Mouse (Mus musculus): ENCODE results near the gene Smc3.

DNA sequence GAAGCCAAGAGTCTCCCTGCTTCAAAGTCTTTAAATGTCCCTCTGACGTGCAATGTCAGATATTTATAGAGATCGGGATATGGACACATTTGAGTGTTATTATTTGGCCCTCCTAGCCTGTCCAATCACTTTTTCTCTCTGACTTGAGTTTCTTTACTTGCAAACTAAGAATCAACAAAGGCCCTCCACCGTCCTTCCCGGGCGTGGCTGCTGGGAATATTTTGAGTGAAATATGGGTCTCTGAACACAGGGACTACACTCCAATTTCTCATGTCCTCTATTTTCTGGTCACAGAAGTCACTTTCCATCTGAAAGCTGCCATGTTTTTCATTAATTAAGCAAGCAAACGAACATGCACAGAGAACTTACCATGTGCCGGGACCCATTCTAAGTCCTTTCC, 25.7 kb upstream of the Smc3 start:
- TF ChIP-seq CTCF (IDR thresholded peaks at IDR 0.05; ENCODE audit: low read depth, low read length) (no peak), POLR2A (IDR thresholded peaks at IDR 0.05; ENCODE audit: borderline replicate concordance, low read depth, low read length) (no peak)

Measured in bone marrow macrophage, adult 2 months (primary cell).